Mouse (Mus musculus) WW6 (cell line): ENCODE results near the gene Gm8257.
"Not testable (repeated sequence)": the region's sequence is repeated elsewhere in the genome, so short reads cannot be mapped to it uniquely, and the experiment has no call there.

ENCODE experiments used
- DNase-seq: peaks from one replicate; pipeline ENCODE4 v3.0.0-alpha.2; 2013; ENCODE audit warnings: low read depth, low spot score

Gene Gm8257

DNA sequence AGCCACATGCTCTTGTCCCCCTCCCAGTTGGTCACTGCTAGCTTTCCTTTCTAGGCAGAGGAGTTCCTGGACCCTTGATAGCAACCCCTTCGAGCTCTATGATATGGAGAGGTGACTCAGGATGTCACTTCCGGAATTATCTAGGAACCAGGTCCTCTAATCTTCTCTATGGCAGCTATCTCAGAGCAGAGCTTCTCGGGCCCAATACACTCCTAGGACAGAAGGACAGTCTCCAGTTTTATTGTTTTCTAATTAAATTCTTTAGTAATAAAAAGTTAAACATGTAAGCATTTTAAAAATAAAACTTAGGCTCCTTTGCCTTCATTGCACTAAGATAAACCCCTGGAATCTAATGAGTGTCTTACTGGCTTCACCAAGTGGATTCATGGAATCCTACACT is at the start of gene Gm8257:
TSS of gene Gm8257 (minus strand) at position 101 of the 400 bp plus-strand sequence.
- DNase-seq = not testable (repeated sequence)

DNA sequence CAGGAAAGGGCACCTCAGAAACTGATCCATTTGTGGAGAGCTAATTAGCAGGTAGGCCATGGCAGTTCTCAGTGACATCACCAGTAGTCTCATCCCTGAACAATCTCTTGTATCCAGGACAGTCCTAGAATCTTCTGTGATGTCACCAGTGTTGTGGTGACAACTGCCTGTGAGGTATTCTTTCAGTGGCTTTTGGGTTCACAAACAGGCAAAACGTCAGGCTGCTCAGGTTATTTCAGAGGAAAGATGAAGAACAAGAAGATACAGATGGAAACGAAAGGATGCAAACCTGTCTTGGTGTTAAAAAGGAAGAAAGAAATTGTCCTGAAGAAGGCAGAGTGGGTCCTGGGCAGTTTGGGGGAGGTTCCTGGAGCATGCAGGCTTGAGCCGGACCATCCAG is 44.0 kb upstream of the Gm8257 start, which contains the start of gene Gm8267:
TSS of gene Gm8267 (minus strand) at position 101 of the 400 bp plus-strand sequence.
- DNase-seq = no peak

DNA sequence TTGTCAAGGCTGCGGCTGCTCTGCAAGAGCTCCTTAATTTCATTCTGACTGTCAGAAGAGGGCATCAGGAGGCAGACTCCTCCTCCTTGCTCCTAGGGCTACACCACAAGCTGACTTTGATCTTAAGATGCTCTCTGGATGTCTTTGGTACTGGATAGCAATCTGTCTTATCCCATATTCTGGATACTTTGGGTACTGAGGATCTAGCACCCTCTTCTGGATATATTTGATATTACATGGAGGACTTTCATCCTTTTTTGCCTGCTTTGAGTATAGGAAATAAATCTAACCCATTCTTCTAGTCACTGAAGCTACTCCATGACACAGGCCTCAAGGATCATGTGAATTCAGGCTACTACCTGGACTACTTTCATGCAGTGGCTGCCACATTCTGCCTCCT is 36.5 kb upstream of the Gm8257 start:
- not testable (repeated sequence) for DNase-seq

DNA sequence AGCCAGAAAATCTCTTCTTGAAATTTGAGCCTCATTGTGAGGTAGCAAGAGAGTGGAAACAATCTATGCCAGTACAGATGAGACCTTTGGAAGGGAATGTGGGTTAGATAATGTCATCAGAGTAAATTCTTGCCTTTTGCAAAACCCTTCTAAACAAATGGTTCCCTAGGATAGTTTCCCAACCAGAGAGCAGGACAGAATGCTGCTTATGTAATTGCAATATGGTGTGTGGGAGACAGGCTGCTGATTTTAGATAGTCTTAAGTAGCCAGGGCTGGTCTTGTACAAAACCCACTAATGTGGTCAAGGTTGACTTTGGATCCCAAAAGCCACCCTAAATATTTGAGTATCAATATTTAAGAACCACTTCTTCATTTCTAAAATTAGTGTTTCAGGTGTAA is 24.5 kb upstream of the Gm8257 start:
- not testable (repeated sequence) for DNase-seq

DNA sequence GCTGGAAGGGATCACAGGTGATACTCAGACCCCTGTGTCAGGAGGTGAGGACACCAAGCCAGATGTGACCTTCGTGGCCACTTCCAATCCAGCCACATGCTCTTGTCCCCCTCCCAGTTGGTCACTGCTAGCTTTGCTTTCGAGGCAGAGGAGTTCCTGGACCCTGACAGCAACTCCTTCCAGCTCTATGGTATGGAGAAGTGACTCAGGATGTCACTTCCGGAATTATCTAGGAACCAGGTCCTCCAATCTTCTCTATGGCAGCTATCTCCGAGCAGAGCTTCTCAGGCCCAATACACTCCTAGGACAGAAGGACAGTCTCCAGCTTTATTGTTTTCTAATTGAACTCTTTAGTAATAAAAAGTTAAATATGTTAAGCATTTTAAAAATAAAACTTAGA is 78.5 kb downstream of the Gm8257 start, which contains the start of gene Gm5624:
TSS of gene Gm5624 (minus strand) at position 202 of the 400 bp plus-strand sequence.
- not testable (repeated sequence) for DNase-seq
